Mouse (Mus musculus) right cerebral cortex, postnatal 4 days (tissue): Measurements from ENCODE around the gene Fgf15.
"Not testable (repeated sequence)": the region's sequence is repeated elsewhere in the genome, so short reads cannot be mapped to it uniquely, and the experiment has no call there.

ENCODE experiments used
- DNase-seq: peaks from one replicate; pipeline ENCODE4 v3.0.0-alpha.2; 2022

Gene Fgf15

GRCm38 (mm10) chr7:144891863-144892262, 4.5 kb upstream of the Fgf15 start:
- DNase-seq, result no peak

GRCm38 (mm10) chr7:144892322-144892721, 4.0 kb upstream of the Fgf15 start:
- DNase-seq, result no peak

GRCm38 (mm10) chr7:144894191-144894590, 2.1 kb upstream of the Fgf15 start:
- peak; percentile 68 for DNase-seq

GRCm38 (mm10) chr7:144894706-144895105, 1.6 kb upstream of the Fgf15 start:
- DNase-seq, result no peak

GRCm38 (mm10) chr7:144895305-144896111, 823 bp upstream of the Fgf15 start:
- DNase-seq, result peak; percentile 79

GRCm38 (mm10) chr7:144898506-144898905, 2.2 kb downstream of the Fgf15 start:
- DNase-seq, result no peak

GRCm38 (mm10) chr7:144905514-144905913, 9.2 kb downstream of the Fgf15 start:
- DNase-seq, result not testable (repeated sequence)

GRCm38 (mm10) chr7:144906708-144907397, 10.5 kb downstream of the Fgf15 start:
- DNase-seq, result peak; percentile 84

- DNase-seq, result no peak
Observed at GRCm38 (mm10) chr7:144907793-144908192, 11.5 kb downstream of the Fgf15 start.

GRCm38 (mm10) chr7:144908705-144909104, 12.4 kb downstream of the Fgf15 start:
- DNase-seq, result no peak

- DNase-seq, result no peak
Observed at GRCm38 (mm10) chr7:144911121-144911520, 14.8 kb downstream of the Fgf15 start.

GRCm38 (mm10) chr7:144912897-144913296, 16.6 kb downstream of the Fgf15 start:
- DNase-seq, result no peak

- DNase-seq, result peak; percentile 51
Observed at GRCm38 (mm10) chr7:144914296-144914947, 18.1 kb downstream of the Fgf15 start.

GRCm38 (mm10) chr7:144914948-144915750, 18.8 kb downstream of the Fgf15 start, which contains the start of gene LTO1:
TSS of gene LTO1 (plus strand) at chr7:144915100.
- peak; percentile 80 for DNase-seq

GRCm38 (mm10) chr7:144918823-144919222, 22.5 kb downstream of the Fgf15 start:
- DNase-seq, result no peak

- no peak for DNase-seq
Observed at GRCm38 (mm10) chr7:144927591-144927990, 31.3 kb downstream of the Fgf15 start.

- DNase-seq, result no peak
Observed at GRCm38 (mm10) chr7:144928009-144928888, 31.9 kb downstream of the Fgf15 start.

GRCm38 (mm10) chr7:144928889-144929210, 32.5 kb downstream of the Fgf15 start:
- DNase-seq, result no peak

GRCm38 (mm10) chr7:144929506-144929905, 33.2 kb downstream of the Fgf15 start:
- no peak for DNase-seq

GRCm38 (mm10) chr7:144929931-144930330, 33.6 kb downstream of the Fgf15 start:
- no peak for DNase-seq

- no peak for DNase-seq
Observed at GRCm38 (mm10) chr7:144931778-144932177, 35.4 kb downstream of the Fgf15 start.
